ENCODE assay signal across 8 mouse cellular contexts in genomic region chr10:71344579-71345143, GRCm38 (mm10). TPM values are rescaled to one million over a fixed set of nuclear protein-coding genes. Genes with fewer than 3 reads are reported as not detected.
DNase-seq lines count a peak whose midpoint lies in the region; ATAC-seq and TF ChIP-seq lines count a peak whose summit lies in the region.

Gene Cisd1, minus strand, starts transcription at chr10:71344954.

- H3K4me1 ChIP-seq in hindbrain, embryonic 14.5 days (replicated peaks; ENCODE audit: control insufficient read depth, insufficient read depth, low read length) = peaks cover 20% of the 10 kb centered on the region

- H3K27ac ChIP-seq in hindbrain, embryonic 14.5 days = peak within 1 kb of the TSS; percentile 69

- 0% methylated on average over 59 of the region's 60 CpGs for WGBS in hindbrain, embryonic 14.5 days

- no peak for DNase-seq in Patski (ENCODE audit: low read depth, low spot score)
- DNase-seq in cerebellum, postnatal 14 days = peak; percentile 98
- peak; percentile 82 to 88 for DNase-seq in frontal cortex, postnatal 25 days (ENCODE audit: low spot score in 2 of 2)
- DNase-seq in hindbrain, embryonic 14.5 days (ENCODE audit: low spot score) = peak; percentile 95
- DNase-seq in layer of hippocampus, postnatal 36 days = peak; percentile 93 to 95
- peak; percentile 94 for DNase-seq in lung, postnatal 36 days
- peak; percentile 97 for DNase-seq in retina, postnatal 1 day
- peak; percentile 87 to 93 for DNase-seq in urinary bladder, adult 18-20 months (ENCODE audit: low spot score in 2 of 2)

- peak within 1 kb of the TSS; percentile 81 for H3K4me2 ChIP-seq in hindbrain, embryonic 14.5 days (replicated peaks)

- POLR2A ChIA-PET in Patski (lab: Charles Lee) = interaction anchor here (0.6 to 1.0 kb wide), 4 partner anchors 11 to 659 kb away, joined by 3 read pairs; no protein-coding TSS in a partner anchor

- no peaks in the 10 kb centered on the region for H3K27me3 ChIP-seq in Patski
- no peaks in the 10 kb centered on the region for H3K27me3 ChIP-seq in hindbrain, embryonic 14.5 days (ENCODE audit: control insufficient read depth, insufficient read depth, low read length)

- H3K9me3 ChIP-seq in hindbrain, embryonic 14.5 days (ENCODE audit: control insufficient read depth, low read length) = no peaks in the 10 kb centered on the region

- no peaks in the 10 kb centered on the region for H3K36me3 ChIP-seq in hindbrain, embryonic 14.5 days (replicated peaks; ENCODE audit: control insufficient read depth, insufficient read depth)

- peak within 1 kb of the TSS; percentile 82 for H3K9ac ChIP-seq in hindbrain, embryonic 14.5 days

- CTCF ChIA-PET in Patski (lab: Charles Lee) = interaction anchor here (1.2 to 3.4 kb wide), 3 partner anchors 18 to 57 kb away, joined by 5 to 18 read pairs (median 12); no protein-coding TSS in a partner anchor

- peak within 1 kb of the TSS; percentile 73 for H3K4me3 ChIP-seq in hindbrain, embryonic 14.5 days (replicated peaks; ENCODE audit: low read length)

- TF ChIP-seq CTCF in Patski (IDR thresholded peaks at IDR 0.05) = no peak

- ATAC-seq in Patski = peak; percentile 41
- peak; percentile 82 for ATAC-seq in hindbrain, embryonic 14.5 days (ENCODE audit: low FRiP score)

- in situ Hi-C loops in Patski (cut with MboI; ENCODE audit: low pct_unique_long_range_greater_than_20kb) = loop anchor here (10.0 kb wide), 1 partner anchor 50 kb away; no protein-coding TSS in a partner anchor

RNA-seq across cellular contexts. Expression of gene Cisd1, which starts in this region (rescaled TPM):
- polyA plus RNA-seq in Patski (2021) = 137 TPM
- polyA plus RNA-seq in hindbrain, embryonic 14.5 days (2014; fragmentation: Nextera tagmentation; extraction: Ambion mirVana) = 319 and 327 TPM in 2 replicates
- 100 to 1,000 TPM; 126 to 147 TPM for total RNA-seq in layer of hippocampus, postnatal 36 days (2021)
